Mouse (Mus musculus) layer of hippocampus, adult 18-20 months (tissue): ENCODE measurements around the gene Asxl2. TPM values are rescaled to one million over a fixed set of nuclear protein-coding genes. Genes with fewer than 3 reads are reported as not detected.

Experiments used
- DNase-seq, 2 experiments: peaks; one replicate each; pipeline ENCODE4 v3.0.0; 2022; ENCODE audit warnings: low spot score in 2 of 2
- total RNA-seq, 2 experiments: library from RNA; stranded (reverse); gene quantifications; 2 replicates each; pipeline ENCODE4 v1.2.3; 2021

The Asxl2 gene
- total RNA-seq, 2 experiments from 2014 or later, result 29.1 to 30.4 TPM

- no peak for DNase-seq
These were observed 118.8 kb downstream of the Asxl2 start for GRCm38 (mm10) chr12:3545451-3545850.

- DNase-seq, result no peak
These were observed 119.5 kb downstream of the Asxl2 start for GRCm38 (mm10) chr12:3546121-3546658.

GRCm38 (mm10) chr12:3546781-3547180 lies 120.1 kb downstream of the Asxl2 start:
- DNase-seq, result no peak

GRCm38 (mm10) chr12:3547506-3547905 lies 120.8 kb downstream of the Asxl2 start:
- DNase-seq, result no peak

GRCm38 (mm10) chr12:3547911-3548310 lies 121.3 kb downstream of the Asxl2 start:
- DNase-seq, result no peak

GRCm38 (mm10) chr12:3548582-3549211 lies 122.0 kb downstream of the Asxl2 start:
- DNase-seq, result peak; percentile 63 to 67

GRCm38 (mm10) chr12:3550280-3550679 lies 123.6 kb downstream of the Asxl2 start:
- no peak for DNase-seq

Other genes with a start within 250 kb of the Asxl2 start
- 100 to 1,000 TPM; 152 to 156 TPM for gene Rab10, start 116.9 kb upstream of the Asxl2 start, total RNA-seq
- gene Kif3c, start 61.7 kb upstream of the Asxl2 start, total RNA-seq, result 100 to 1,000 TPM; 158 to 162 TPM
- gene Dtnb, start 145.5 kb downstream of the Asxl2 start, total RNA-seq, result 100 to 1,000 TPM; 119 to 131 TPM